ENCODE assay signal across 8 mouse cellular contexts in genomic region chr19:42519760-42520159, GRCm38 (mm10). TPM values are rescaled to one million over a fixed set of nuclear protein-coding genes. Genes with fewer than 3 reads are reported as not detected.
DNase-seq lines count a peak whose midpoint lies in the region; ATAC-seq and TF ChIP-seq lines count a peak whose summit lies in the region.

No protein-coding gene starts in this region.

- no peak for DNase-seq in kidney, adult 8-10 months
- DNase-seq in G1E (ENCODE audit: low spot score): peak; percentile 7
- no peak for DNase-seq in forebrain, embryonic 11.5 days (ENCODE audit: low spot score)
- peak; percentile 36 for DNase-seq in liver, embryonic 11.5 days (ENCODE audit: low spot score)
- DNase-seq in right cerebral cortex, postnatal 36 days (ENCODE audit: low spot score in 2 of 2): no peak
- no peak for DNase-seq in spleen, adult 18-20 months

- H3K4me2 ChIP-seq in kidney, embryonic 14.5 days (replicated peaks; ENCODE audit: low read depth, low read length): peak overlapping the region; percentile 50
- peak overlapping the region; percentile 78 for H3K4me2 ChIP-seq in forebrain, embryonic 11.5 days (ENCODE audit: low read depth, low read length, severe bottlenecking)
- H3K4me2 ChIP-seq in liver, embryonic 11.5 days: peak overlapping the region; percentile 89

- no peaks in the 10 kb centered on the region for H3K9me3 ChIP-seq in kidney, embryonic 14.5 days (ENCODE audit: control insufficient read depth, low read length)
- H3K9me3 ChIP-seq in G1E (replicated peaks): no peaks in the 10 kb centered on the region
- no peaks in the 10 kb centered on the region for H3K9me3 ChIP-seq in forebrain, embryonic 11.5 days (ENCODE audit: control insufficient read depth, low read length)
- no peaks in the 10 kb centered on the region for H3K9me3 ChIP-seq in liver, embryonic 11.5 days (ENCODE audit: control insufficient read depth, low read length)

- H3K27me3 ChIP-seq in kidney, embryonic 14.5 days (ENCODE audit: control insufficient read depth, insufficient read depth, low read length): no peaks in the 10 kb centered on the region
- H3K27me3 ChIP-seq in G1E (ENCODE audit: insufficient read depth, low read length): peaks cover 7% of the 10 kb centered on the region
- H3K27me3 ChIP-seq in forebrain, embryonic 11.5 days (ENCODE audit: control insufficient read depth, insufficient read depth, low read length): no peaks in the 10 kb centered on the region
- H3K27me3 ChIP-seq in liver, embryonic 11.5 days (replicated peaks; ENCODE audit: control insufficient read depth, insufficient read depth, low read length): no peaks in the 10 kb centered on the region; the same call in 1 of the 2 replicates

- no peaks in the 10 kb centered on the region for H3K36me3 ChIP-seq in kidney, embryonic 14.5 days (ENCODE audit: control insufficient read depth, insufficient read depth, low read length)
- H3K36me3 ChIP-seq in G1E (replicated peaks): peaks cover 11% of the 10 kb centered on the region
- no peaks in the 10 kb centered on the region for H3K36me3 ChIP-seq in forebrain, embryonic 11.5 days (ENCODE audit: control insufficient read depth, insufficient read depth, low read length)
- H3K36me3 ChIP-seq in liver, embryonic 11.5 days (ENCODE audit: control insufficient read depth, insufficient read depth, low read length): no peaks in the 10 kb centered on the region

- H3K9ac ChIP-seq in kidney, embryonic 14.5 days (ENCODE audit: low read depth, low read length): peak overlapping the region; percentile 85; the same call in 1 of the 2 replicates
- H3K9ac ChIP-seq in forebrain, embryonic 11.5 days (ENCODE audit: low read length): peak overlapping the region; percentile 76; the same call in 1 of the 2 replicates
- peak overlapping the region; percentile 79 for H3K9ac ChIP-seq in liver, embryonic 11.5 days (ENCODE audit: low read depth, low read length)

- H3K4me3 ChIP-seq in kidney, embryonic 14.5 days (ENCODE audit: low read length): peak overlapping the region; percentile 84
- peak overlapping the region; percentile 81; the same call in 1 of the 2 replicates for H3K4me3 ChIP-seq in G1E (ENCODE audit: low read depth, low read length)
- peak overlapping the region; percentile 85 for H3K4me3 ChIP-seq in forebrain, embryonic 11.5 days (ENCODE audit: low read depth, low read length)
- H3K4me3 ChIP-seq in liver, embryonic 11.5 days (ENCODE audit: low read depth, low read length): peak overlapping the region; percentile 92

- no peak overlapping the region for H3K27ac ChIP-seq in kidney, embryonic 14.5 days (ENCODE audit: low read depth, low read length)
- H3K27ac ChIP-seq in forebrain, embryonic 11.5 days (ENCODE audit: low read depth, low read length): no peak overlapping the region
- no peak overlapping the region for H3K27ac ChIP-seq in liver, embryonic 11.5 days (ENCODE audit: low read depth, low read length)

- no peak for ATAC-seq in kidney, embryonic 14.5 days (ENCODE audit: low FRiP score, low TSS enrichment)
- ATAC-seq in G1E (ENCODE audit: extremely low read depth, insufficient number of reproducible peaks, low FRiP score, poor library complexity, severe bottlenecking): no peak
- no peak for ATAC-seq in forebrain, embryonic 11.5 days (replicated peaks; ENCODE audit: low FRiP score)
- no peak for ATAC-seq in liver, embryonic 11.5 days (replicated peaks; ENCODE audit: low FRiP score)
- no peak for ATAC-seq in inflammation-experienced regulatory T-cells, adult 6 months

- peaks cover 7% of the 10 kb centered on the region for H3K4me1 ChIP-seq in kidney, embryonic 14.5 days (ENCODE audit: control insufficient read depth, insufficient read depth, low read length)
- peaks cover 36% of the 10 kb centered on the region for H3K4me1 ChIP-seq in G1E (ENCODE audit: insufficient read depth, low read depth, low read length)
- H3K4me1 ChIP-seq in forebrain, embryonic 11.5 days (replicated peaks; ENCODE audit: control insufficient read depth, insufficient read depth, low read length): peaks cover 5% of the 10 kb centered on the region; the same call in 1 of the 2 replicates
- H3K4me1 ChIP-seq in liver, embryonic 11.5 days (replicated peaks; ENCODE audit: control insufficient read depth, insufficient read depth, low read length): peaks cover 18% of the 10 kb centered on the region

- TF ChIP-seq CTCF in G1E (IDR thresholded peaks at IDR 0.05; ENCODE audit: low read depth, low read length): no peak

- 54% methylated on average over 9 of the region's 9 CpGs for WGBS in kidney, embryonic 14.5 days
- 55% methylated on average over 9 of the region's 9 CpGs for WGBS in forebrain, embryonic 11.5 days
- WGBS in liver, embryonic 11.5 days: 42% methylated on average over 9 of the region's 9 CpGs

RNA-seq across cellular contexts. Expression of gene R3hcc1l, which starts 1.2 kb away (rescaled TPM):
- 18.3 and 22.7 TPM in 2 replicates for polyA plus RNA-seq in kidney, embryonic 14.5 days (2014; fragmentation: Nextera tagmentation; extraction: Ambion mirVana)
- 27.0 and 46.5 TPM in 2 replicates for total RNA-seq in G1E (2014; fragmentation: Nextera tagmentation)
- total RNA-seq in G1E (2017): 26.9 and 32.3 TPM in 2 replicates
- polyA plus RNA-seq in G1E (2012): 1.3 and 1.7 TPM in 2 replicates
- polyA plus RNA-seq in forebrain, embryonic 11.5 days (2014; fragmentation: Nextera tagmentation; extraction: Ambion mirVana): 23.2 and 25.7 TPM in 2 replicates
- polyA plus RNA-seq in liver, embryonic 11.5 days (2014; fragmentation: Nextera tagmentation; extraction: Ambion mirVana): 20.8 and 25.3 TPM in 2 replicates
- 10 to 100 TPM; 35.8 to 50.1 (median 42.6) TPM for polyA plus RNA-seq in inflammation-experienced regulatory T-cells, adult 6 months (2017; shearing (Covaris generic))

Comparison
In these comparisons a context has a peak if more than half of its experiments do, and no peak if none do; other contexts are left out.
1. DNase-seq: peak in G1E (single experiment) and liver, embryonic 11.5 days (single experiment); none in kidney, adult 8-10 months (0 of 2), forebrain, embryonic 11.5 days (single experiment), right cerebral cortex, postnatal 36 days (0 of 2) and spleen, adult 18-20 months (0 of 2).
2. Peak in every context shown above with its lines, with median percentiles within 50 percentile points of each other: H3K4me2 ChIP-seq, H3K4me3 ChIP-seq and H3K9ac ChIP-seq.